Mouse (Mus musculus) embryonic fibroblast, embryonic 13.5 days (primary cell): ENCODE results near the gene Tcta. TPM values are rescaled to one million over a fixed set of nuclear protein-coding genes. Genes with fewer than 3 reads are reported as not detected.
A peak's percentile ranks its signal among the peaks of the same experiment; 100 is the strongest.

Source experiments
- H3K27ac ChIP-seq: 2 replicates; pipeline ENCODE4 v1.5.1; 2012; ENCODE audit warnings: low read length, control low read depth, inconsistent platforms; ENCODE audit not compliant: insufficient read depth
- H3K4me1 ChIP-seq: 2 replicates; pipeline ENCODE4 v1.6.1; 2011; ENCODE audit warnings: low read length; ENCODE audit not compliant: control insufficient read depth, insufficient read depth
- H3K4me3 ChIP-seq: 2 replicates; pipeline ENCODE4 v1.5.1; 2011; ENCODE audit warnings: mild to moderate bottlenecking, control low read depth, low read length; ENCODE audit not compliant: insufficient read depth
- CTCF ChIP-seq: IDR thresholded peaks from 2 replicates; pipeline ENCODE4 v1.5.1; 2011; ENCODE audit warnings: mild to moderate bottlenecking, control low read depth, low read length, moderate library complexity, borderline replicate concordance; ENCODE audit not compliant: insufficient read depth
- POLR2A ChIP-seq: IDR thresholded peaks from 2 replicates; pipeline ENCODE4 v1.6.1; 2011; ENCODE audit warnings: low read depth, mild to moderate bottlenecking, control low read depth, low read length, moderate library complexity
- polyA plus RNA-seq: library from polyadenylated mRNA; stranded (reverse); fragments of >200 nt; gene quantifications from 2 replicates; pipeline ENCODE4 v1.2.4, GENCODE M21; 2011; ENCODE audit warnings: low read depth; ENCODE audit not compliant: missing spikeins, insufficient read length

Tcta gene
- 22.9 and 24.5 TPM in 2 replicates for polyA plus RNA-seq

- Histone ChIP-seq H3K4me1 (no peaks in the 10 kb centered on the region; the same call in 1 of the 2 replicates), H3K27ac (peak within 1 kb of the TSS; percentile 99), H3K4me3 (peak within 1 kb of the TSS; percentile 78)
- TF ChIP-seq POLR2A = peak; percentile 92
- no peak for TF ChIP-seq CTCF
Observed at GRCm38 (mm10) chr9:108305629-108306520, at the start of gene Tcta, which contains the start of gene Rhoa. Gene Tcta (minus strand): TSS chr9:108306160. Gene Rhoa (plus strand): TSS chr9:108306129.

DNA sequence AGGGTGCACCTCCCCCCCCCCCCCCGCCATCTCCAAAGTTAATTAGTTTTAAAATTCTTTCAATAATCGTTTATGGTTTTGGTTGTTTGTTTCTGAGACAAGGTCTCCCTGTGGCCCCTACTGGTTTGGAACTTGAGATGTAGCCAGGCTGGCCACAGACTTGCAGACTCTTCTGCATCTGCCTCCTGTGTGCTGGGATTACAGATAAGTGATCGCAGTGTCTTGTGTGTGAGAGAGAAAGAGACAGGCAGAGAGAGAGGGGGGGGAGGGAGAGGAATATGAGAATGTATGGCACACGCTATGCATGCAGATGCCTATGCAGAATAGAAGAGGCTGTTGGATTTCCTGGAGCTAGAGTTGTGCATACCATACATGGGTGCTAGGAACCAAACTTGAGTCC is 43.8 kb upstream of the Tcta start:
- H3K27ac ChIP-seq = no peak overlapping the region
- TF ChIP-seq CTCF (no peak), POLR2A (no peak)
- no peaks in the 10 kb centered on the region for H3K4me1 ChIP-seq
- no peak overlapping the region for H3K4me3 ChIP-seq

DNA sequence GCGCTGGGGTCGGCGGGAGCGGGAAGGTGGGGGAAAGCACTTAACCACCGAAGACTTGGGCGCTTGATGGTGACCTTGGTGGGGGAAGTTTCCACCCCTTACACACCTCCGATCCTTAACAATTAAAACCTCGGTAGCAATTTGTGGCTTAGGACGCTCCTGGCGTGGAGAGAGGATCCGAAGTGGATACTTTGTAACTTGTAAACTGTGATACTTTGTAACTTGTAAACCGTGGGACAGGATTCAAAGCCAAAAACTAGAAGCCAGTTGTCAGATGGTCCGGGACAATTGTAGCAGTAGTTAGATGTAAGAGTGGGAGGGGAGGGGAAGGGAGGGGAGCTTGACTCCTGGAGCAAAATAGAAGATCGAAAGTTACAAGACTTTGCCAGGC is 42.3 kb upstream of the Tcta start:
- no peak for TF ChIP-seq CTCF
- no peak for TF ChIP-seq POLR2A
- H3K4me3 ChIP-seq = peak overlapping the region; percentile 84
- H3K27ac ChIP-seq = peak overlapping the region; percentile 97
- no peaks in the 10 kb centered on the region for H3K4me1 ChIP-seq

GRCm38 (mm10) chr9:108347540-108348289 is 41.8 kb upstream of the Tcta start, which contains the start of gene Usp4:
Gene Usp4 (plus strand): TSS chr9:108347853.
- Histone ChIP-seq H3K27ac (peak within 1 kb of the TSS; percentile 97), H3K4me1 (no peaks in the 10 kb centered on the region), H3K4me3 (peak within 1 kb of the TSS; percentile 84)
- no peak for TF ChIP-seq CTCF
- peak; percentile 79 for TF ChIP-seq POLR2A

DNA sequence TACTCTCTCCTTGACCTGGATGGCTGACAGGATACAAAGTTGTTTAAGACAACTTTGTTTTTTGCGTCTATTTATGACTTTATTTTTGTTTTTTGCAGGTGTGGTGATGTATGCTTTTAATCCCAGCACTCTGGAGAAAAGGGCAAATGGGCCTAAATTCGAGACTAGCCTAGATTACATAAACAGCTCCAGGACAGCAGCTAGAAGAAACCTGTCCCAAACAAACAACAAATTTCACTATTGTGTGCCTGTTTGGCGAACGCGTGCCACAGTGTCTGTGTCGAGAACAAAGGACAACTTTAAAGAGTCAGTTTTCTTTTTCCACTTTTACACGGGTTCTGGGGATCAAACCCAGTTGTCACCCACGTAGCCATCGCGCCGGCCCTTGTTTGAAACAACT is 41.1 kb upstream of the Tcta start:
- peak overlapping the region; percentile 85 for H3K27ac ChIP-seq
- peak overlapping the region; percentile 56 for H3K4me3 ChIP-seq
- no peak for TF ChIP-seq POLR2A
- no peak for TF ChIP-seq CTCF
- peaks cover 3% of the 10 kb centered on the region for H3K4me1 ChIP-seq

- TF ChIP-seq POLR2A = no peak
- TF ChIP-seq CTCF = no peak
- no peak overlapping the region for H3K27ac ChIP-seq
- H3K4me3 ChIP-seq = no peak overlapping the region
Observed at GRCm38 (mm10) chr9:108344471-108344870, 38.5 kb upstream of the Tcta start.

DNA sequence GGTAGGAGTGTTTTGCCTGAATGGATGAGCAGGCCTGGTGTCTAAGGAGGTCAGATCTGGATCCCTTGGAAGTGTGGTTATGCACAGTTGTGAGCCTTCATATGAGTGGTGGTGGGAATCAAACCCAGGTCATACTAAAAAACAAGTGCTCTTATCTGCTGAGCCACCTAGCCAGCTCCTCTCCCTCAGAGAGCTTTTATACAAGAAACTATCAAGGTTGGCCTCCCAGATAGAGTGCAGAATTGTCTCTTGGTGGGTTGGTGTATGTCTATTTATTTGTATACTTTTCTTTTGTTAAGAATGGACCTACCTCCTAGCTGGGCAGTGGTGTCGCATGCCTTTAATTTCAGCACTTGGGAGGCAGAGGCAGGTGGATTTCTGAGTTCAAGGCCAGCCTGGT is 37.9 kb upstream of the Tcta start:
- no peak overlapping the region for H3K4me3 ChIP-seq
- no peak overlapping the region for H3K27ac ChIP-seq
- peaks cover 9% of the 10 kb centered on the region for H3K4me1 ChIP-seq
- TF ChIP-seq POLR2A (no peak), CTCF (no peak)

More at GRCm38 (mm10) chr9:108344471-108344870, 38.5 kb upstream of the Tcta start:
- H3K4me1 ChIP-seq = peaks cover 9% of the 10 kb centered on the region

DNA sequence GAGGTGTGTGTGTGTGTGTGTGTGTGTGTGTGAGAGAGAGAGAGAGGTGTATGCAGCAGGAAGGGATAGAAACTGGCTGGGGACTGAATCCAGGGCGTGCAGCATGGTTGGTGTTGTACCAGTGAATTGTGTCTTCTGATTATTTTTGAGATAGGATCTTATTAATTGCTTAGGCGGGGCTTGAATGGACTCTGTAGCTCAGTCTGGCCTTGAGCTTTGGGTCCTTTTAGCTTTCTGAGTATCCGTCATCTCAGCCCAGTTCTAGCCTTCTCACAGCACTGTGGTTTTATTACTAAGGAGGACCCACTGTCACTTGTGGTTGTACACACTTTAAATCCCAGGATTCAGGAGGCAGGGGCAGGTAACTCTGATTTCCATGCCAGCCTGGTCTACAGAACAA is 37.4 kb upstream of the Tcta start:
- Histone ChIP-seq H3K4me3 (no peak overlapping the region), H3K4me1 (peaks cover 9% of the 10 kb centered on the region), H3K27ac (peak overlapping the region; percentile 98)
- TF ChIP-seq CTCF = no peak
- TF ChIP-seq POLR2A = no peak

GRCm38 (mm10) chr9:108342301-108342831 is 36.4 kb upstream of the Tcta start:
- no peak overlapping the region for H3K4me3 ChIP-seq
- H3K27ac ChIP-seq = peak overlapping the region; percentile 98
- no peak for TF ChIP-seq CTCF
- no peak for TF ChIP-seq POLR2A
- peaks cover 9% of the 10 kb centered on the region for H3K4me1 ChIP-seq

- H3K4me3 ChIP-seq = no peak overlapping the region
- TF ChIP-seq CTCF = no peak
- TF ChIP-seq POLR2A = peak; percentile 30; the same call in 1 of the 2 replicates
- peaks cover 9% of the 10 kb centered on the region for H3K4me1 ChIP-seq
- H3K27ac ChIP-seq = peak overlapping the region; percentile 98
Observed at GRCm38 (mm10) chr9:108341801-108342200, 35.8 kb upstream of the Tcta start.
